Mouse (Mus musculus) gastrocnemius, postnatal 14 days (tissue): ENCODE data around the gene Gpam. TPM values are rescaled to one million over a fixed set of nuclear protein-coding genes. Genes with fewer than 3 reads are reported as not detected.
A peak's percentile ranks its signal among the peaks of the same experiment; 100 is the strongest.

ENCODE experiments used
- DNase-seq: peaks from one replicate; pipeline ENCODE4 v3.0.0; 2021; ENCODE audit warnings: mixed read lengths
- intact Hi-C: fragments of 180-260 bp; cut with DNase I; formaldehyde crosslinking; loops from one replicate; pipeline ENCODE4 v1.15.1; 2025; ENCODE audit warnings: low total_unique reads
- total RNA-seq, 2 experiments: library from RNA; stranded (reverse); gene quantifications; 2 replicates each; pipeline ENCODE4 v1.2.3; 2021

The Gpam gene
- total RNA-seq, 2 experiments from 2014 or later = 118 to 123 TPM

DNA sequence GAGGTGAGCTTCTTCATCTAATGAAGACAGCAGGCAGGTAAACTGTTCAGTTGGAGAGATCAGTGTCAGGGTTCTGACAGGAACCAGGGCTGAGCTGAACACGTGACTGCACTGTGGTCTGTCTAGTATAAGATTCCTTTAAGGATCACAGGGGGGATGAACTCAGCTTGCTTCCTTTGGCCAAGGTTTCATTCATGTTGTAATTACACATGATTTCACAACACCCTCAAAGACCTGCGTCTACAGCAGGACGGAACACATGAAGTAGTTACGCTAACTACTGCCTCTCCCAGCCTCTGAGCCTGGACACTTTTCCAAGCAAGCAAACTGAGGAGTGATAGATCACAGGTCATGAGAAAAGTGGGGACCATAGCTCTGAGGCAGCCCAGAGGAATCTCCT is 11.5 kb downstream of the Gpam start:
- intact Hi-C loops = no loop called here
- no peak for DNase-seq

GRCm38 (mm10) chr19:55114825-55115395 is 12.1 kb downstream of the Gpam start:
- no peak for DNase-seq
- intact Hi-C loops = no loop called here

DNA sequence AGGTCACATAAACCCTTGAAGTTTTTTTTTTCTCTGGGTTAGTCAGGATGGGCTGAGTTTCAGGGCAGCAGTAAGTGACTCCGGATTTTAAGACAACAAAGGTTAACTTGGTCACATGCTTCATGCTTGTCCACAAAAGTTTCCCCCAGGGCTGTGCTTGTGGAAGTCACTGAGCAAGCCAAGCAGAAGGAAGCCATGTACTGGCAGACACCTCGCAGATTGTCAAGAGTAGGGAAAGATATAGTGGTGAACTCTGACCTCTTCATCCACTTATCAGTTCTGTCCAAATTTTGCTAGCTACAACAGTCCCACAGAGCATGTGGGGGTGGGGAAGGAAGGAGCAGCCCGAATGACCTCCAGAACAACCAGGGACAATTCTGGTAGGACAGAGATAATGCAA is 19.1 kb downstream of the Gpam start:
- intact Hi-C loops = loop anchor here (5.0 kb wide), 1 partner anchor 84 kb away; no protein-coding TSS in a partner anchor
- no peak for DNase-seq

GRCm38 (mm10) chr19:55105969-55106368 is 21.1 kb downstream of the Gpam start:
- no peak for DNase-seq
- intact Hi-C loops = loop anchor here (5.0 kb wide), 1 partner anchor 86 kb away; no protein-coding TSS in a partner anchor

- intact Hi-C loops = no loop called here
- DNase-seq = peak; percentile 72
Measured at GRCm38 (mm10) chr19:55103081-55103830, 23.8 kb downstream of the Gpam start.

- intact Hi-C loops = no loop called here
- no peak for DNase-seq
Measured at GRCm38 (mm10) chr19:55101659-55102058, 25.4 kb downstream of the Gpam start.

DNA sequence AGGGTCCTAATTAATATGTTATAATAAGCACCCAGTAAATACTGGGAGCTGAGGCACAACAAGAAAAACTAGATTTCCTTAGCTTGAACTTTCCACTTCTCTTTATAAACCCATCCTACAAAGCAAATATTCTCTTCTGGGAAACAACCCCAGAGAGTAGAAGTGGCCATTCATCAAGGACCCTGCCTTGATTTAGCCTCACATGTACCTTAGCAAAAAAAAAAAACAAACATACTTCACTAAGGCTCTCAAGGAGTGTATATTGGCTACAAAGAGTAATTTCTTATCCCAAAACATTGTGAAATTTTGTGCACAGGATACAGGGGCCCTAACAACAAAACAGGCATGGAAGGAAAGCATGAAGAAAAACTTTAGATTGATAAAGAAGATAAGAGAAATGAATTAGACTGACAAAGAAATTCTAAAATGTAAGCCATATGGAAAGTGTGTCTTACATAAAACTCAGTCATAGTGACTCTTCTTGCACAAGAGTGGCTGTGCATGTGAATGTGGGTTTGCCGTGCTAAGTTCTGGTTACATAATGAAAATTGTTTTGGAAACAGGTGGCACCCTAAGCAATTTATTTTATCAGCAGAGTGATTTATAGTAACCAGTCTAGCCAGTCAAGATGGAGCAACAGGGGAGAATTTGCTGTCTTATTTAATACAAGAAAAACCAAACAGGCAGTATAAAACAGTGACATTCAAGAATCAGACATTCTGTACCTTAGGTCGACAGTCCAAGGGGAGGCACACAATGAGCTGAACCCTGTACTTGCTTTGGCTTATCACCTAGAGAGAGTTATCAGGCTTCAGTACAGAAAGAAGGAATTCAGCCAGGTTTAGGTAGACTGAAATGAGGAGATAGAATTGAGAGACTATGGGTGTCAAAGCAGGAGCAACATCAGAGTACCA is 26.6 kb downstream of the Gpam start:
- no peak for DNase-seq
- intact Hi-C loops = no loop called here

DNA sequence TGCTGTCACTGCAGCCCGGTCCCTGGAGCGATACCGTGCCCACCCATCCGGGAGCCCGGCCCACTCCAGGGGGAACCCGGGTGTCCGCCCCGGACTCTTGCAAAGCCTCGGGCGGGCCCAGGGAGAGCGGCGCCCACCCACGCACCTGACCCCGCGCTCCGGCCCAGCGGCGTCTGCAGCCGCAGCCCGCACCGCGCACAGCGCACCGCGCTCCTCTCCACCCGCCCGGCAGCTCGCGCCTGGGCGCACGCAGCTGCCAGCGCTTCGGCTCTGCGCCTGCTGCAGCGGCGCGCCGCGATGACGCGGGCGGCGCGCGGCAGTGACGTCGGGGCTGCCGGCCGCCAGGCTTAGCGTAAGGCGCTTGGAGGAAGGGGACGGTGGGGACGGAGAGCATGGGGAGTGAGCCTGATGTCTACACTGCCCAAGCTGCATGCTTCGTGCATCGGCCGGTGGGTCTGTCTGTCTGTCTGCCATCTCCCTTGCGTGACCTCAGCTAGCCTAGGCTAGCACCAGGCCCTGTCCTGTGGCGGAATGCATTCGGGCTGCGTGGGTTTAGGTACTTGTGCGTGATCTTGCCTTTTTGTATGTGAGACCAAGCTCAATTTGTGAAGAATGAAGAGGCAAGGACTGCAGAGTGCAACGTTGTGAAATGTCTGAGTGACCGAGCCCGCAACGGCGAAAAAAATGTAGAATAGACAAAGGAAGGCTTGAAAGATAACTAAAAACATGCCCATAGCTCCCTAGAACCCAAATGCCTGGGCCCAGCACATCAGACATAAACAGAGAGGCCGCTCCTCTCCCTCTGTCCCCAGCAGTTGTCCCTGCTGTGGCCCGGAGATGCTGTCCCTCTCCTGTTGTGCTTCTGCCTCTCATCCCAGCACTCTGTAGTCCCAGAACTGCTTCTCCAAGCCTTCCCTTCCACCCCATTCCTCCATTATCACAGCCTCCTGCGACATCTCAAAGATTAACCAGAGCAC is 27.6 kb downstream of the Gpam start:
- peak; percentile 77 for DNase-seq
- intact Hi-C loops = no loop called here

- DNase-seq = peak; percentile 60
Measured at GRCm38 (mm10) chr19:55098409-55099183, 28.4 kb downstream of the Gpam start.

DNA sequence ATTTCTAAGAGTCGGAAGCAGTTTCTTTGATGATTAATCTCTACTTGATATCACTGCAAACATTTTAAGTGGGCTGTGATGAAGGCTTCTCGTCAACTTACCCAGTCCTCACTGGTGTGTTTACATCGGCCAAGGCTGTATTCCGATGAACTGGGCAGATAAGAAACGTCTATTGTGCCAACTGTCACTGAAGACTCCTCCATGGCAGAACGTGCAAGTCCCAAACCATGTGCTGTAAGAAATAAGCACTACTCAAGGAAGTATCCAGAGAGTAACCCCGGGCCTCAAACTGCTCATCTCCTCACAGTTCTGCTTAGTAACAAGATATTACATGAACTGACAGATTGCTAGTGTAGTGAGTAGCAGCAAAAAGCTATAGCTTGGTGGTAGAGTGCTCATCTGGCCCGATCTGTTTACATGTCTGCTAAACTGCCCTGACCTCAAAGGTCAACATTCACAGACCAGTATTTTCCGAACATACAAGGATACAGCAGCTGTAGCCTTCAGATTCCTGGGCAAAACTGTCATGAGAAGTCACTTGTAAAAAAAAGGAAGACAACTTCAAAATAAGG is 29.6 kb downstream of the Gpam start:
- no peak for DNase-seq
- intact Hi-C loops = no loop called here

More at GRCm38 (mm10) chr19:55098409-55099183, 28.4 kb downstream of the Gpam start:
- intact Hi-C loops = no loop called here

GRCm38 (mm10) chr19:55096666-55097065 is 30.4 kb downstream of the Gpam start:
- DNase-seq = no peak
- intact Hi-C loops = no loop called here

DNA sequence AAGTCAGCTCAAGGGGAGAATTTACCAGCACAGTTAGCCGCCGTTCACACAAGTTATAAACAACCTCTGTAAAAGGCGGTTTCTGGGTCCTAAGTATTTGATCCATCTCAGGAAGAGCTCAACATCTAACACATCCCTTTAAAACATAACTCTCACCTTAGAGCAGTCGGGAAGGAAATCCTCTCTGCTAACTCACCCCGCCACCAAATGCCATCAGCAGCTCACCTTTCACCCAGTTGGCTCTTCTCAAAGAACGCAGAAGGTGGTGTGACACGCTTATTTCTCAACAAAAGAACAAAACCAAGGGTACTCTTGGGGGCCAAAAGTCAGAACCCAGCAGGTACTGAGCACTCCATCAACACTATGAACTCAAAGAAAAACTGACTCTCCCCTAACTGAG is 31.5 kb downstream of the Gpam start:
- DNase-seq = no peak
- intact Hi-C loops = no loop called here

- no peak for DNase-seq
- intact Hi-C loops = no loop called here
Measured at GRCm38 (mm10) chr19:55091602-55092413, 35.2 kb downstream of the Gpam start.

DNA sequence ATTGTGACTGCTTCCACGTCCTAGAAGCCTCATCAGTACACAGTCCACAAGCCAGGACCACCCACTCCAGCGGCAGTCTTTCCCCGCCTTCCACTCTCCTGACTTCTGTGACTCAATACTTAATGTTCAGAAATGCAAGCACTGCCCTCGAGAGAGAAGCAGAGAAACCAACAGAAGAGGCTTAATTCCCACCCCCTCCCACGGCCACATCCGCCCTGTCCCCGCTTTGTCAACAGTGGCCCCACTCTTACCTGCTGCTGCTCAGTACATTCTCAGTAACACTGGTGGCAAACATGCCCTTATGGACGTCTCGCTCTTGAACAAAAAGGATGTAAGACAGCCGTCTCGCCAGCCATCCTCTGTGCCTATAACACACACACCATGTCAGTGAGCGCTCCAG is 36.2 kb downstream of the Gpam start:
- intact Hi-C loops = no loop called here

DNA sequence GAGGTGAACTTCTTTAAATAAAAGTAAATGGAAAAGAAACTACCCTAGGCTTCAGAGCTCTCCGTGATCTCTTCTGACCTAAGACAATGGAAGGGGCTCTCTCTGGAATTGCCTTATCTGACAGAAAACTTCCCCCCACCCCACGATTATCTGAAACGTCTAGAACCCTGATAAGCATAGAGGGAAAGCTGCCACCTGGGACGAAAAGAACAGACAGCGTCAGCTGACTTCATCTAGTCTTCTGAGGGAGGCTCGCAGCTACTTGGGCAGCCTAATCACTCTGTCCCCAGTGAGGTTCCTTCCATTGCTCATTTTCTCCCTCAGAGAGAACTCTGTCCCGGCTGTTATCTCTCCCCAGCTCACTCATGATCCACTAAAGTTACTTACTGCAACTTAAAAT is 36.9 kb downstream of the Gpam start:
- DNase-seq = no peak
- intact Hi-C loops = no loop called here

More for the DNA sequence above, 36.2 kb downstream of the Gpam start:
- DNase-seq = no peak

DNA sequence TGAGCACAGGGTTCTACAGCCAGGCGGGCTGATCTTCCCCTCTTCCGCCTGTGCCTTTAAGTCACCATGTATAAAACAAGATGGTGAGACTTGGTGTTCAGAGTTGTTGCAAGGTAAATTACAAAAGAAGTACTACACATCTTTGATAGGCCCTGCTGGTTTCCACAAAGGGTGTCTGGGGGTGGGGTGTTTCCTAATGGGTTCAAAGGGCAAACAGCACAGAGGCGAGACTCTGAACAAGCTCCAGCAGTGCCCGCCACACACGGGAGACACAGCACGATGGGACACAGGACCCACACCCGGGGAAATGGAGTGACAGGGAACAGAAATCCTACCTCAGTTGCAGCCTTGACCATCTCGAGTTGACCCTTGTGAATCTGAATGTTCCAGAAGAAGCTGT is 39.3 kb downstream of the Gpam start:
- intact Hi-C loops = no loop called here

GRCm38 (mm10) chr19:55085857-55086185 is 41.2 kb downstream of the Gpam start:
- DNase-seq = no peak
- intact Hi-C loops = no loop called here

More for the DNA sequence above, 39.3 kb downstream of the Gpam start:
- no peak for DNase-seq
